Mouse (Mus musculus) cerebellum, postnatal 36 days (tissue): ENCODE data around the gene Pm20d1.

Experiments
- DNase-seq, 2 experiments: peaks; one replicate each; pipeline ENCODE4 v3.0.0; 2021 to 2022; ENCODE audit warnings: mixed read lengths in 2 of 2

Gene Pm20d1

GRCm38 (mm10) chr1:131797202-131797909 lies at the start of gene Pm20d1:
Gene Pm20d1, plus strand, starts transcription at chr1:131797381.
- peak; percentile 6 to 9 for DNase-seq

GRCm38 (mm10) chr1:131747761-131748160 lies 49.4 kb upstream of the Pm20d1 start:
- DNase-seq, result no peak

- DNase-seq, result no peak
Observed at GRCm38 (mm10) chr1:131748636-131749035, 48.5 kb upstream of the Pm20d1 start.

GRCm38 (mm10) chr1:131749706-131750545 lies 47.3 kb upstream of the Pm20d1 start:
- no peak for DNase-seq

GRCm38 (mm10) chr1:131751181-131751890 lies 45.8 kb upstream of the Pm20d1 start:
- no peak for DNase-seq

- DNase-seq, result peak; percentile 66 to 67
Observed at GRCm38 (mm10) chr1:131751891-131752311, 45.3 kb upstream of the Pm20d1 start.

- no peak for DNase-seq
Observed at GRCm38 (mm10) chr1:131754212-131754829, 42.9 kb upstream of the Pm20d1 start.

- DNase-seq, result no peak
Observed at GRCm38 (mm10) chr1:131754916-131755315, 42.3 kb upstream of the Pm20d1 start.

GRCm38 (mm10) chr1:131757211-131757610 lies 40.0 kb upstream of the Pm20d1 start:
- DNase-seq, result no peak

GRCm38 (mm10) chr1:131758796-131759195 lies 38.4 kb upstream of the Pm20d1 start:
- no peak for DNase-seq

- no peak for DNase-seq
Observed at GRCm38 (mm10) chr1:131759667-131760427, 37.3 kb upstream of the Pm20d1 start.

- DNase-seq, result no peak
Observed at GRCm38 (mm10) chr1:131760428-131760820, 36.8 kb upstream of the Pm20d1 start.

GRCm38 (mm10) chr1:131761079-131761831 lies 35.9 kb upstream of the Pm20d1 start:
- no peak for DNase-seq

- no peak for DNase-seq
Observed at GRCm38 (mm10) chr1:131763683-131764082, 33.5 kb upstream of the Pm20d1 start.

GRCm38 (mm10) chr1:131764581-131765338 lies 32.4 kb upstream of the Pm20d1 start:
- peak in 1 of 2 experiments; percentile 1 for DNase-seq

GRCm38 (mm10) chr1:131765357-131766001 lies 31.7 kb upstream of the Pm20d1 start:
- peak; percentile 79 to 86 for DNase-seq

GRCm38 (mm10) chr1:131769296-131769695 lies 27.9 kb upstream of the Pm20d1 start:
- no peak for DNase-seq

GRCm38 (mm10) chr1:131770656-131771055 lies 26.5 kb upstream of the Pm20d1 start:
- no peak for DNase-seq

GRCm38 (mm10) chr1:131771440-131771839 lies 25.7 kb upstream of the Pm20d1 start:
- no peak for DNase-seq

GRCm38 (mm10) chr1:131794591-131794990 lies 2.6 kb upstream of the Pm20d1 start:
- no peak for DNase-seq
